Comparison of ENCODE assay signal across 17 mouse cellular contexts in genomic region chr12:83433436-83433835, GRCm38 (mm10). TPM values are rescaled to one million over a fixed set of nuclear protein-coding genes. Genes with fewer than 3 reads are reported as not detected.
"Had no signal": no experiment of that assay in that cellular context is flagged by ENCODE, and none has a peak within 500 bp of the region (broad histone marks: within the 10 kb centered on the region; RNA-seq: fewer than 3 reads in every experiment).

No protein-coding gene starts in this region.

- H3K4me3 ChIP-seq: lung, embryonic 15.5 days; megakaryocyte, embryonic 14.5 days; midbrain, embryonic 13.5 days; midbrain, embryonic 15.5 days; neural tube, embryonic 12.5 days; stomach, embryonic 15.5 days had no signal

- DNase-seq: lung, adult 2 months; lung, postnatal 14 days; lung, postnatal 36 days; right cerebral cortex, postnatal 14 days; thymus, adult 18-20 months; thymus, postnatal 14 days; thymus, postnatal 36 days had no signal

- H3K27me3 ChIP-seq: lung, embryonic 15.5 days; megakaryocyte, embryonic 14.5 days; midbrain, embryonic 13.5 days; midbrain, embryonic 15.5 days; neural tube, embryonic 12.5 days; stomach, embryonic 15.5 days had no signal

- ATAC-seq: lung, postnatal 0 days; midbrain, embryonic 13.5 days; midbrain, embryonic 15.5 days had no signal

- H3K9me3 ChIP-seq: lung, embryonic 15.5 days; megakaryocyte, embryonic 14.5 days; midbrain, embryonic 13.5 days; midbrain, embryonic 15.5 days; neural tube, embryonic 12.5 days; stomach, embryonic 15.5 days had no signal

- H3K4me2 ChIP-seq: lung, embryonic 15.5 days; midbrain, embryonic 11.5 days; midbrain, embryonic 13.5 days; midbrain, embryonic 15.5 days; neural tube, embryonic 12.5 days; stomach, embryonic 15.5 days had no signal

- H3K36me3 ChIP-seq: lung, embryonic 15.5 days; midbrain, embryonic 13.5 days; midbrain, embryonic 15.5 days; neural tube, embryonic 12.5 days; stomach, embryonic 15.5 days had no signal

- H3K27ac ChIP-seq: lung, embryonic 15.5 days; macrophage; midbrain, embryonic 13.5 days; midbrain, embryonic 15.5 days; neural tube, embryonic 12.5 days; stomach, embryonic 15.5 days; stomach, postnatal 0 days had no signal

- H3K4me1 ChIP-seq: lung, embryonic 15.5 days; megakaryocyte, embryonic 14.5 days; midbrain, embryonic 15.5 days; neural tube, embryonic 12.5 days; stomach, embryonic 15.5 days had no signal

- H3K9ac ChIP-seq: lung, embryonic 15.5 days; midbrain, embryonic 13.5 days; midbrain, embryonic 15.5 days; neural tube, embryonic 12.5 days; stomach, embryonic 15.5 days had no signal

RNA-seq across cellular contexts. Expression of gene Dpf3, which starts 54.1 kb away (rescaled TPM):
- polyA plus RNA-seq: macrophage had no signal
